Mouse (Mus musculus) limb, embryonic 11.5 days (tissue): ENCODE data around the gene Nuak1. TPM values are rescaled to one million over a fixed set of nuclear protein-coding genes. Genes with fewer than 3 reads are reported as not detected.

Experiments
- ATAC-seq: fragments of 200-750 bp; cut with Nextera tagmentation; 2 replicates; pipeline ENCODE4 v1.8.0; 2017; ENCODE audit warnings: low read depth; ENCODE audit not compliant: insufficient number of reproducible peaks, low FRiP score, low TSS enrichment
- DNase-seq: peaks from one replicate; pipeline ENCODE4 v3.0.0-alpha.2; 2015; ENCODE audit warnings: low spot score
- H3K27ac ChIP-seq: fragments of 300-500 bp; sonication (generic); replicated peaks from 2 replicates; pipeline ENCODE4 v1.5.1; 2014; ENCODE audit warnings: low read depth, mild to moderate bottlenecking, low read length
- H3K27me3 ChIP-seq: fragments of 300-500 bp; sonication (generic); 2 replicates; pipeline ENCODE4 v1.6.1; 2014; ENCODE audit warnings: mild to moderate bottlenecking, low read length, mixed read lengths; ENCODE audit not compliant: control insufficient read depth, insufficient read depth
- H3K36me3 ChIP-seq: fragments of 300-500 bp; sonication (generic); 2 replicates; pipeline ENCODE4 v1.6.1; 2014; ENCODE audit warnings: mild to moderate bottlenecking, low read length, moderate library complexity, mixed read lengths; ENCODE audit not compliant: control insufficient read depth, insufficient read depth
- H3K4me1 ChIP-seq: fragments of 300-500 bp; sonication (generic); 2 replicates; pipeline ENCODE4 v1.6.1; 2014; ENCODE audit warnings: low read length, mixed read lengths; ENCODE audit not compliant: control insufficient read depth, insufficient read depth
- H3K4me2 ChIP-seq: fragments of 300-500 bp; sonication (generic); 2 replicates; pipeline ENCODE4 v1.6.1; 2014; ENCODE audit warnings: low read depth, mild to moderate bottlenecking, moderate library complexity; ENCODE audit not compliant: severe bottlenecking
- H3K4me3 ChIP-seq: fragments of 300-500 bp; sonication (generic); 2 replicates; pipeline ENCODE4 v1.5.1; 2014; ENCODE audit warnings: low read depth, low read length
- H3K9ac ChIP-seq: fragments of 300-500 bp; sonication (generic); 2 replicates; pipeline ENCODE4 v1.6.1; 2014; ENCODE audit warnings: mild to moderate bottlenecking, low read length
- H3K9me3 ChIP-seq: fragments of 300-500 bp; sonication (generic); 2 replicates; pipeline ENCODE4 v1.6.1; 2016; ENCODE audit warnings: low read length; ENCODE audit not compliant: control insufficient read depth
- WGBS: fragments of 180-500 bp; shearing (Covaris S2); extraction: QIAGEN DNeasy Blood & Tissue Kit; methylation state at CpG from one replicate; pipeline ENCODE4 v1.1.7; 2014; 5-methylcytosine and 5-hydroxymethylcytosine counted together
- polyA plus RNA-seq: library from polyadenylated mRNA; unstranded; fragments of >200 nt; fragmentation: Nextera tagmentation; extraction: Ambion mirVana; gene quantifications from 2 replicates; pipeline ENCODE4 v1.2.1, GENCODE M21; 2014

The Nuak1 gene
- polyA plus RNA-seq, 1 experiment from 2014 or later: 2.0 TPM

- H3K36me3 ChIP-seq: no peaks in the 10 kb centered on the region; the same call in 1 of the 2 replicates
- H3K27ac ChIP-seq: no peak overlapping the region
Observed at GRCm38 (mm10) chr10:84424374-84424773, 16.0 kb downstream of the Nuak1 start.

GRCm38 (mm10) chr10:84423903-84424302, 16.5 kb downstream of the Nuak1 start:
- no peak overlapping the region for H3K27ac ChIP-seq
- H3K36me3 ChIP-seq: no peaks in the 10 kb centered on the region; the same call in 1 of the 2 replicates
- WGBS: 91% methylated on average over 5 of the region's 5 CpGs

More at GRCm38 (mm10) chr10:84424374-84424773, 16.0 kb downstream of the Nuak1 start:
- no peak overlapping the region for H3K4me3 ChIP-seq
- H3K27me3 ChIP-seq: no peaks in the 10 kb centered on the region
- 80% methylated on average over 7 of the region's 7 CpGs for WGBS
- H3K4me1 ChIP-seq: peaks cover 4% of the 10 kb centered on the region; the same call in 1 of the 2 replicates
- H3K9ac ChIP-seq: no peak overlapping the region
- no peak for ATAC-seq
- no peak for DNase-seq
- no peak overlapping the region for H3K4me2 ChIP-seq
- no peaks in the 10 kb centered on the region for H3K9me3 ChIP-seq

GRCm38 (mm10) chr10:84420589-84420988, 19.8 kb downstream of the Nuak1 start:
- Histone ChIP-seq H3K4me2 (no peak overlapping the region), H3K27me3 (no peaks in the 10 kb centered on the region), H3K4me1 (no peaks in the 10 kb centered on the region; the same call in 1 of the 2 replicates), H3K36me3 (no peaks in the 10 kb centered on the region; the same call in 1 of the 2 replicates), H3K27ac (no peak overlapping the region), H3K4me3 (no peak overlapping the region), H3K9me3 (no peaks in the 10 kb centered on the region), H3K9ac (no peak overlapping the region)
- WGBS: 94% methylated on average over 6 of the region's 6 CpGs
- DNase-seq (no peak), ATAC-seq (no peak)

More at GRCm38 (mm10) chr10:84423903-84424302, 16.5 kb downstream of the Nuak1 start:
- Histone ChIP-seq H3K9me3 (no peaks in the 10 kb centered on the region), H3K27me3 (no peaks in the 10 kb centered on the region), H3K4me2 (no peak overlapping the region), H3K9ac (no peak overlapping the region), H3K4me3 (no peak overlapping the region), H3K4me1 (peaks cover 4% of the 10 kb centered on the region; the same call in 1 of the 2 replicates)
- ATAC-seq (no peak), DNase-seq (no peak)

GRCm38 (mm10) chr10:84418421-84418820, 22.0 kb downstream of the Nuak1 start:
- DNase-seq (no peak), ATAC-seq (no peak)
- H3K9me3 ChIP-seq: no peaks in the 10 kb centered on the region
- H3K36me3 ChIP-seq: no peaks in the 10 kb centered on the region; the same call in 1 of the 2 replicates
- H3K9ac ChIP-seq: no peak overlapping the region
- no peak overlapping the region for H3K27ac ChIP-seq
- no peaks in the 10 kb centered on the region for H3K4me1 ChIP-seq
- no peak overlapping the region for H3K4me3 ChIP-seq
- H3K4me2 ChIP-seq: no peak overlapping the region
- no peaks in the 10 kb centered on the region for H3K27me3 ChIP-seq

GRCm38 (mm10) chr10:84416752-84417151, 23.6 kb downstream of the Nuak1 start:
- DNase-seq (no peak), ATAC-seq (no peak)
- Histone ChIP-seq H3K9me3 (no peaks in the 10 kb centered on the region), H3K4me3 (no peak overlapping the region), H3K27me3 (no peaks in the 10 kb centered on the region), H3K4me1 (no peaks in the 10 kb centered on the region), H3K9ac (no peak overlapping the region), H3K27ac (no peak overlapping the region), H3K4me2 (no peak overlapping the region), H3K36me3 (no peaks in the 10 kb centered on the region; the same call in 1 of the 2 replicates)
- 82% methylated on average over 8 of the region's 8 CpGs for WGBS

GRCm38 (mm10) chr10:84414981-84415700, 25.3 kb downstream of the Nuak1 start:
- Histone ChIP-seq H3K4me3 (no peak overlapping the region), H3K4me2 (no peak overlapping the region), H3K4me1 (no peaks in the 10 kb centered on the region), H3K9ac (no peak overlapping the region), H3K36me3 (no peaks in the 10 kb centered on the region), H3K27me3 (no peaks in the 10 kb centered on the region), H3K27ac (no peak overlapping the region), H3K9me3 (no peaks in the 10 kb centered on the region)
- ATAC-seq (no peak), DNase-seq (no peak)
- WGBS: 84% methylated on average over 8 of the region's 8 CpGs

GRCm38 (mm10) chr10:84413310-84413709, 27.1 kb downstream of the Nuak1 start:
- H3K4me1 ChIP-seq: no peaks in the 10 kb centered on the region
- no peak for DNase-seq
- no peak overlapping the region for H3K9ac ChIP-seq
- H3K27ac ChIP-seq: no peak overlapping the region
- no peaks in the 10 kb centered on the region for H3K27me3 ChIP-seq
- 76% methylated on average over 6 of the region's 6 CpGs for WGBS
- no peak overlapping the region for H3K4me3 ChIP-seq
- ATAC-seq: no peak
- H3K36me3 ChIP-seq: no peaks in the 10 kb centered on the region
- no peak overlapping the region for H3K4me2 ChIP-seq
- no peaks in the 10 kb centered on the region for H3K9me3 ChIP-seq

GRCm38 (mm10) chr10:84412326-84412962, 28.0 kb downstream of the Nuak1 start:
- H3K4me2 ChIP-seq: no peak overlapping the region
- no peaks in the 10 kb centered on the region for H3K9me3 ChIP-seq
- H3K4me3 ChIP-seq: no peak overlapping the region
- no peaks in the 10 kb centered on the region for H3K27me3 ChIP-seq
- ATAC-seq: no peak
- H3K4me1 ChIP-seq: no peaks in the 10 kb centered on the region
- no peaks in the 10 kb centered on the region for H3K36me3 ChIP-seq
- no peak overlapping the region for H3K9ac ChIP-seq
- H3K27ac ChIP-seq: no peak overlapping the region
- 91% methylated on average over 12 of the region's 12 CpGs for WGBS
- DNase-seq: no peak
